Mouse (Mus musculus) small intestine, adult 2 months (tissue): ENCODE data around the gene Casp7.

ENCODE experiments used
- CTCF ChIP-seq: fragments of 200-500 bp; IDR thresholded peaks from 2 replicates; pipeline ENCODE4 v1.5.1; 2012; ENCODE audit warnings: low read depth, mild to moderate bottlenecking, control low read depth, inconsistent platforms, low read length, moderate library complexity, mixed read lengths; ENCODE audit not compliant: insufficient replicate concordance, insufficient read length; ENCODE audit errors: extremely low read depth
- POLR2A ChIP-seq: fragments of 200-500 bp; IDR thresholded peaks from 2 replicates; pipeline ENCODE4 v1.6.1; 2012; ENCODE audit warnings: low read depth, mild to moderate bottlenecking, control low read depth, inconsistent platforms, low read length, moderate library complexity

DNA sequence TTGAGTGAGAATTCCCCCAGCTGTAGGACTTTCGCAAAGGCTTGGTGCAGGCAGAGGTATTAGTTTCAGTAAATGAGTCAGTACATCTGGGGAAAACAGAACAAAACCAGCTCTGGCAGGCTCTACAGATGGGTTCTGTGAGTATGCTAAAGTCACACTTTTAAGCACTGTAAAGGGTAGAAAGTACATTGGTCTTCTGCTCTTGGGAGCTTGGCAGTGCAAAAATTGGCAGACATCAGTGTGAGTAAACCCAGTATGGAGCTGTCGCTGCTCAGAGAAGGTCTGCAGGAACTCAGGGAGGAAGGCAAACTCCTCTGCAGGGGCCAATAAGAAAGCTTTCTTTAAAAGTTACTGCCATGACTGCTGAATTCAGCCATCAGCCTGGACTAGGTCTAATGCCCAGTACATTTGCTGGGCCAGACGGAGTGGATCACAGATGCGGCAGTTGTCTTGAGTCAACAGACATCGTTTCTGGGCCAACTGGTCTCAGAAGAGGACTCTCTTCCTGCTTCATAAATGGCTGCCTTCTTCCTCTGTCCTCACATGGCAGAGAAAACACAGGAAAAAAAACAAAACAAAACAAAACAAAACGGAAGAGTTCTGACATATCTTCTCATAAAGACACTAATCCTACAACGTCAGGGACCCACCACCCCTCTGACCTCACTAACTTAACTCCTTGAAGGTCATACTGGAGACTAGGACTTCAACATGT lies 41.6 kb downstream of the Casp7 start:
- TF ChIP-seq CTCF: no peak
- TF ChIP-seq POLR2A: no peak
